Mouse (Mus musculus) forebrain, postnatal 0 days (tissue): ENCODE measurements around the gene Psme1. TPM values are rescaled to one million over a fixed set of nuclear protein-coding genes. Genes with fewer than 3 reads are reported as not detected.

Source experiments
- ATAC-seq: fragments of 200-750 bp; cut with Nextera tagmentation; 2 replicates; pipeline ENCODE4 v1.8.0; 2017; ENCODE audit warnings: mild to moderate bottlenecking, moderate library complexity
- DNase-seq: peaks from one replicate; pipeline ENCODE4 v3.0.0-alpha.2; 2015
- H3K27ac ChIP-seq: fragments of 300-500 bp; sonication (generic); 2 replicates; pipeline ENCODE4 v1.5.1; 2014; ENCODE audit warnings: low read depth, mild to moderate bottlenecking, antibody characterized with exemption, low read length, moderate library complexity, mixed read lengths
- H3K27me3 ChIP-seq: fragments of 300-500 bp; sonication (generic); 2 replicates; pipeline ENCODE4 v1.6.1; 2014; ENCODE audit warnings: mild to moderate bottlenecking, low read length, mixed read lengths; ENCODE audit not compliant: insufficient read depth
- H3K36me3 ChIP-seq: fragments of 300-500 bp; sonication (generic); 2 replicates; pipeline ENCODE4 v1.6.1; 2014; ENCODE audit warnings: mild to moderate bottlenecking, moderate library complexity; ENCODE audit not compliant: insufficient read depth
- H3K4me1 ChIP-seq: fragments of 300-500 bp; sonication (generic); 2 replicates; pipeline ENCODE4 v1.6.1; 2014; ENCODE audit warnings: antibody characterized with exemption; ENCODE audit not compliant: insufficient read depth
- H3K4me2 ChIP-seq: fragments of 300-500 bp; sonication (generic); 2 replicates; pipeline ENCODE4 v1.6.1; 2014; ENCODE audit warnings: low read depth, mild to moderate bottlenecking, moderate library complexity
- H3K4me3 ChIP-seq: fragments of 300-500 bp; sonication (generic); 2 replicates; pipeline ENCODE4 v1.5.1; 2014; ENCODE audit warnings: low read depth, low read length, mixed read lengths
- H3K9ac ChIP-seq: fragments of 300-500 bp; sonication (generic); 2 replicates; pipeline ENCODE4 v1.6.1; 2014; ENCODE audit warnings: mild to moderate bottlenecking
- H3K9me3 ChIP-seq: fragments of 300-500 bp; sonication (generic); 2 replicates; pipeline ENCODE4 v1.6.1; 2016; ENCODE audit warnings: low read length
- CTCF ChIP-seq: sonication (generic); IDR thresholded peaks from 2 replicates; pipeline ENCODE4 v1.5.1; 2016; ENCODE audit warnings: antibody characterized with exemption, control low read depth, low read depth
- WGBS: fragments of 180-500 bp; shearing (Covaris S2); extraction: QIAGEN DNeasy Blood & Tissue Kit; methylation state at CpG from one replicate; pipeline ENCODE4 v1.1.7; 2014; 5-methylcytosine and 5-hydroxymethylcytosine counted together
- polyA plus RNA-seq: library from polyadenylated mRNA; unstranded; fragments of >200 nt; fragmentation: Nextera tagmentation; extraction: Ambion mirVana; gene quantifications from 2 replicates; pipeline ENCODE4 v1.2.1, GENCODE M21; 2015
- total RNA-seq: library from RNA; depleted of rRNA; stranded (reverse); fragments of >200 nt; gene quantifications from 2 replicates; pipeline ENCODE4 v1.2.3, GENCODE M21; 2014

Psme1 gene
- total and polyA plus RNA-seq, 2 experiments from 2014 or later, result 136 to 238 TPM

- Histone ChIP-seq H3K27me3 (no peaks in the 10 kb centered on the region), H3K27ac (no peak overlapping the region), H3K9me3 (no peaks in the 10 kb centered on the region), H3K4me3 (no peak overlapping the region), H3K4me2 (no peak overlapping the region), H3K4me1 (no peaks in the 10 kb centered on the region; the same call in 1 of the 2 replicates), H3K9ac (no peak overlapping the region), H3K36me3 (peaks cover 19% of the 10 kb centered on the region)
- 87% methylated on average over 23 of the region's 23 CpGs for WGBS
- ATAC-seq (no peak), DNase-seq (no peak)
- no peak for TF ChIP-seq CTCF
Measured at GRCm38 (mm10) chr14:55579511-55580496, 1.9 kb downstream of the Psme1 start.

GRCm38 (mm10) chr14:55580731-55581130, 2.8 kb downstream of the Psme1 start:
- Histone ChIP-seq H3K36me3 (peaks cover 19% of the 10 kb centered on the region), H3K9ac (no peak overlapping the region), H3K4me2 (no peak overlapping the region), H3K9me3 (no peaks in the 10 kb centered on the region), H3K4me3 (no peak overlapping the region), H3K27ac (no peak overlapping the region), H3K27me3 (no peaks in the 10 kb centered on the region), H3K4me1 (no peaks in the 10 kb centered on the region; the same call in 1 of the 2 replicates)
- DNase-seq (no peak), ATAC-seq (no peak)
- 94% methylated on average over 16 of the region's 16 CpGs for WGBS
- TF ChIP-seq CTCF, result no peak

- no peak overlapping the region for H3K4me2 ChIP-seq
- H3K4me1 ChIP-seq, result no peaks in the 10 kb centered on the region; the same call in 1 of the 2 replicates
- peak; percentile 36 for TF ChIP-seq CTCF
- ATAC-seq (no peak), DNase-seq (no peak)
- H3K9ac ChIP-seq, result no peak overlapping the region
- peaks cover 19% of the 10 kb centered on the region for H3K36me3 ChIP-seq
- no peak overlapping the region for H3K4me3 ChIP-seq
- H3K27ac ChIP-seq, result no peak overlapping the region
- H3K9me3 ChIP-seq, result no peaks in the 10 kb centered on the region
- H3K27me3 ChIP-seq, result no peaks in the 10 kb centered on the region
- WGBS, result 73% methylated on average over 9 of the region's 9 CpGs
Measured at GRCm38 (mm10) chr14:55581981-55582681, 4.2 kb downstream of the Psme1 start.

GRCm38 (mm10) chr14:55584303-55584701, 6.4 kb downstream of the Psme1 start:
- ATAC-seq, result 0 out of 2 replicates have a peak, but pooled peaks have one; percentile 2

DNA sequence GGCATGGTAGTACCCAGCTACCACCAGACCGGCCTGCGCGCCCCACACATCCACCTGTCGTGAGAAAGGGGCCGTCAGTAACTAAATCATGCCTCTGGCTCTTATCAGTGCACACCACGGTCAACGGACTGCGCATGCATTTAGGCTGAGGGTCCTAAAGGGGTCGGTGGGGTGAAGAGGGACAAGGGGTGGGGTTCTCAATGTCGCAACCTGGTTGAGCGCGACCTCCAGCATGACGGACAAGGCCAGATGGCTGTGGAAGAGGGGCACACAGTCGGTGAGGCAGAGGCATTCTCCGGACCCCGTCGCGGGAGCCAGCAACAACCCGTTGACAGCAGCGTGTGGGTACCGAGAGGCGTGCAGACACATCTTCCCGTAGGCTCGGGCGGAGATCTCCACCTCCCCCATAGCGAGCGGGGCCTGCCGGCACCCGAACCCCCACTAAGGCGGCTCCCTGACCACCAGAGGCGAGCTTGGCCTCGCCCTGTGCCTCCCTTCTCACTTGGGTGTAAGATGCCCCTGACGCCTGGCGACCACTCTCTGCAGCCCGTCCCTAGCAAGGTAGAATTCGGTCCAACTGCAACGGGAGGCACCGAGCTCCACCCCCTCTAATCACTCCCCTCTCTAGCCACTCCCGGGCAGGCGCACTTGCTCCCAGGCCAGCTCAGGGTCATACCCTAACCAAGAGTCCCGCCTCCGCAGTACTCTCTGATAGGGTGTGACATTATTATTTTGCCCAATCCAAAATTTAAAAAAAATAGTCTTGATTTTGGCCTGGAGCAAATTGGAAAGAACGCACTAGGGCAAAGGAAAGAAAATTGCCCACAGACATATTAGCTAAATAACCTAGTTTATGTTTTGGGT, 7.0 kb downstream of the Psme1 start, which contains the start of gene Emc9:
Gene Emc9, minus strand, starts transcription at position 601 of the 864 bp plus-strand sequence.
- 5% methylated on average over 43 of the region's 43 CpGs for WGBS

More at GRCm38 (mm10) chr14:55584303-55584701, 6.4 kb downstream of the Psme1 start:
- DNase-seq, result no peak
- Histone ChIP-seq H3K4me3 (peak overlapping the region; percentile 48), H3K27ac (no peak overlapping the region), H3K36me3 (peaks cover 19% of the 10 kb centered on the region), H3K9me3 (no peaks in the 10 kb centered on the region), H3K27me3 (no peaks in the 10 kb centered on the region), H3K9ac (peak overlapping the region; percentile 60), H3K4me1 (no peaks in the 10 kb centered on the region), H3K4me2 (peak overlapping the region; percentile 68)
- 42% methylated on average over 5 of the region's 5 CpGs for whole genome bisulfite sequencing
- TF ChIP-seq CTCF, result no peak

GRCm38 (mm10) chr14:55585566-55585960, 7.6 kb downstream of the Psme1 start:
- no peak overlapping the region for H3K27ac ChIP-seq
- peaks cover 5% of the 10 kb centered on the region; the same call in 1 of the 2 replicates for H3K4me1 ChIP-seq
- no peak for TF ChIP-seq CTCF
- WGBS, result 68% methylated on average over 6 of the region's 6 CpGs
- H3K4me3 ChIP-seq, result peak overlapping the region; percentile 48
- DNase-seq (no peak), ATAC-seq (no peak)
- no peaks in the 10 kb centered on the region for H3K9me3 ChIP-seq
- H3K27me3 ChIP-seq, result no peaks in the 10 kb centered on the region
- no peak overlapping the region for H3K9ac ChIP-seq
- H3K36me3 ChIP-seq, result peaks cover 10% of the 10 kb centered on the region
- H3K4me2 ChIP-seq, result peak overlapping the region; percentile 68

More for the DNA sequence above, 7.0 kb downstream of the Psme1 start, which contains the start of gene Emc9:
- peak within 1 kb of the TSS; percentile 60 for H3K9ac ChIP-seq
- H3K4me1 ChIP-seq, result peaks cover 2% of the 10 kb centered on the region; the same call in 1 of the 2 replicates
- peaks cover 17% of the 10 kb centered on the region for H3K36me3 ChIP-seq
- 0 out of 2 replicates have a peak within 1 kb of the TSS, but pooled peaks have one; percentile 3 for H3K27ac ChIP-seq
- peak within 1 kb of the TSS; percentile 48 for H3K4me3 ChIP-seq
- peak within 1 kb of the TSS; percentile 68 for H3K4me2 ChIP-seq
- no peaks in the 10 kb centered on the region for H3K9me3 ChIP-seq
- TF ChIP-seq CTCF, result no peak
- DNase-seq (no peak), ATAC-seq (peak; percentile 89)
- H3K27me3 ChIP-seq, result no peaks in the 10 kb centered on the region
